Mouse (Mus musculus): ENCODE data around the gene Col4a3.
A peak's percentile ranks its signal among the peaks of the same experiment; 100 is the strongest.

The Col4a3 gene

GRCm38 (mm10) chr1:82663522-82663921 lies 76.8 kb downstream of the Col4a3 start:
- no peak for DNase-seq (ENCODE audit: low read depth, low spot score)

GRCm38 (mm10) chr1:82686328-82686727 lies 99.6 kb downstream of the Col4a3 start:
- no peak for DNase-seq (ENCODE audit: low read depth, low spot score)

- DNase-seq (ENCODE audit: low read depth, low spot score): no peak
Observed at GRCm38 (mm10) chr1:82686866-82687265, 100.1 kb downstream of the Col4a3 start.

GRCm38 (mm10) chr1:82687931-82688330 lies 101.2 kb downstream of the Col4a3 start:
- DNase-seq (ENCODE audit: low read depth, low spot score): no peak

GRCm38 (mm10) chr1:82695915-82696314 lies 109.2 kb downstream of the Col4a3 start:
- no peak for DNase-seq (ENCODE audit: low read depth, low spot score)

GRCm38 (mm10) chr1:82717816-82718512 lies 131.2 kb downstream of the Col4a3 start:
- DNase-seq (ENCODE audit: low read depth, low spot score): no peak

GRCm38 (mm10) chr1:82724339-82725025 lies 137.8 kb downstream of the Col4a3 start, which contains the start of gene Mff:
Mff (plus strand) TSS chr1:82724890.
- peak; percentile 91 for DNase-seq (ENCODE audit: low read depth, low spot score)

- no peak for DNase-seq (ENCODE audit: low read depth, low spot score)
Observed at GRCm38 (mm10) chr1:82725026-82725874, 138.5 kb downstream of the Col4a3 start.

GRCm38 (mm10) chr1:82725875-82726185 lies 139.1 kb downstream of the Col4a3 start:
- DNase-seq (ENCODE audit: low read depth, low spot score): no peak

- DNase-seq (ENCODE audit: low read depth, low spot score): no peak
Observed at GRCm38 (mm10) chr1:82726482-82726881, 139.8 kb downstream of the Col4a3 start.

- no peak for DNase-seq (ENCODE audit: low read depth, low spot score)
Observed at GRCm38 (mm10) chr1:82733357-82733756, 146.6 kb downstream of the Col4a3 start.

- DNase-seq (ENCODE audit: low read depth, low spot score): no peak
Observed at GRCm38 (mm10) chr1:82738066-82738465, 151.3 kb downstream of the Col4a3 start.

GRCm38 (mm10) chr1:82741539-82741938 lies 154.8 kb downstream of the Col4a3 start:
- no peak for DNase-seq (ENCODE audit: low read depth, low spot score)

GRCm38 (mm10) chr1:82743962-82744361 lies 157.2 kb downstream of the Col4a3 start:
- no peak for DNase-seq (ENCODE audit: low read depth, low spot score)

GRCm38 (mm10) chr1:82746408-82746807 lies 159.7 kb downstream of the Col4a3 start:
- peak; percentile 52 for DNase-seq (ENCODE audit: low read depth, low spot score)

- no peak for DNase-seq (ENCODE audit: low read depth, low spot score)
Observed at GRCm38 (mm10) chr1:82747714-82748452, 161.2 kb downstream of the Col4a3 start.

- no peak for DNase-seq (ENCODE audit: low read depth, low spot score)
Observed at GRCm38 (mm10) chr1:82759520-82759919, 172.8 kb downstream of the Col4a3 start.

GRCm38 (mm10) chr1:82761454-82762169 lies 174.9 kb downstream of the Col4a3 start:
- DNase-seq (ENCODE audit: low read depth, low spot score): no peak

- no peak for DNase-seq (ENCODE audit: low read depth, low spot score)
Observed at GRCm38 (mm10) chr1:82762274-82762673, 175.6 kb downstream of the Col4a3 start.

GRCm38 (mm10) chr1:82766227-82766626 lies 179.5 kb downstream of the Col4a3 start:
- no peak for DNase-seq (ENCODE audit: low read depth, low spot score)

GRCm38 (mm10) chr1:82766641-82767040 lies 179.9 kb downstream of the Col4a3 start:
- no peak for DNase-seq (ENCODE audit: low read depth, low spot score)
